Mouse (Mus musculus) midbrain, embryonic 16.5 days (tissue): ENCODE data around the gene Ranbp2. TPM values are rescaled to one million over a fixed set of nuclear protein-coding genes. Genes with fewer than 3 reads are reported as not detected.

Experiments
- ATAC-seq: fragments of 200-750 bp; cut with Nextera tagmentation; 2 replicates; pipeline ENCODE4 v1.8.0; 2017; ENCODE audit warnings: moderate TSS enrichment
- H3K27ac ChIP-seq: fragments of 300-500 bp; sonication (generic); 2 replicates; pipeline ENCODE4 v1.5.1; 2014; ENCODE audit warnings: mild to moderate bottlenecking, low read length, mixed read lengths
- H3K27me3 ChIP-seq: fragments of 300-500 bp; sonication (generic); 2 replicates; pipeline ENCODE4 v1.6.1; 2014; ENCODE audit warnings: low read depth, low read length, mixed read lengths; ENCODE audit not compliant: control insufficient read depth, insufficient read depth
- H3K36me3 ChIP-seq: fragments of 300-500 bp; sonication (generic); 2 replicates; pipeline ENCODE4 v1.6.1; 2014; ENCODE audit warnings: mild to moderate bottlenecking, low read length, moderate library complexity, mixed read lengths; ENCODE audit not compliant: control insufficient read depth, insufficient read depth
- H3K4me1 ChIP-seq: fragments of 300-500 bp; sonication (generic); 2 replicates; pipeline ENCODE4 v1.6.1; 2014; ENCODE audit warnings: mild to moderate bottlenecking, low read length, mixed read lengths; ENCODE audit not compliant: control insufficient read depth, insufficient read depth
- H3K4me2 ChIP-seq: fragments of 300-500 bp; sonication (generic); 2 replicates; pipeline ENCODE4 v1.6.1; 2014; ENCODE audit warnings: mild to moderate bottlenecking, low read length, mixed read lengths
- H3K4me3 ChIP-seq: fragments of 300-500 bp; sonication (generic); 2 replicates; pipeline ENCODE4 v1.5.1; 2014; ENCODE audit warnings: low read depth, mild to moderate bottlenecking, low read length, moderate library complexity, mixed read lengths
- H3K9ac ChIP-seq: fragments of 300-500 bp; sonication (generic); 2 replicates; pipeline ENCODE4 v1.6.1; 2014; ENCODE audit warnings: low read depth, low read length, mixed read lengths
- H3K9me3 ChIP-seq: fragments of 300-500 bp; sonication (generic); replicated peaks from 2 replicates; pipeline ENCODE4 v1.6.1; 2014; ENCODE audit warnings: mild to moderate bottlenecking, low read length, mixed read lengths; ENCODE audit not compliant: control insufficient read depth, poor library complexity, severe bottlenecking
- WGBS: fragments of 180-500 bp; shearing (Covaris S2); extraction: QIAGEN DNeasy Blood & Tissue Kit; methylation state at CpG from one replicate; pipeline ENCODE4 v1.1.7; 2014; 5-methylcytosine and 5-hydroxymethylcytosine counted together
- polyA plus RNA-seq: library from polyadenylated mRNA; unstranded; fragments of >200 nt; fragmentation: Nextera tagmentation; extraction: Ambion mirVana; gene quantifications from 2 replicates; pipeline ENCODE4 v1.2.1, GENCODE M21; 2015

Gene Ranbp2
- 14.2 and 18.6 TPM in 2 replicates for polyA plus RNA-seq

GRCm38 (mm10) chr10:58446384-58447279 lies at the start of gene Ranbp2:
Gene Ranbp2 (plus strand): TSS chr10:58446920.
- peak within 1 kb of the TSS; percentile 98 for H3K4me3 ChIP-seq
- under 1% methylated on average over 59 of the region's 91 CpGs for whole genome bisulfite sequencing
- peak within 1 kb of the TSS; percentile 99 for H3K9ac ChIP-seq
- peak; percentile 98 for ATAC-seq
- H3K36me3 ChIP-seq, result no peaks in the 10 kb centered on the region
- H3K4me2 ChIP-seq, result peak within 1 kb of the TSS; percentile 85
- H3K27ac ChIP-seq, result peak within 1 kb of the TSS; percentile 95
- no peaks in the 10 kb centered on the region for H3K9me3 ChIP-seq
- H3K4me1 ChIP-seq, result peaks cover 12% of the 10 kb centered on the region
- H3K27me3 ChIP-seq, result no peaks in the 10 kb centered on the region

GRCm38 (mm10) chr10:58398941-58399340 lies 47.8 kb upstream of the Ranbp2 start:
- Histone ChIP-seq H3K9me3 (no peaks in the 10 kb centered on the region), H3K27me3 (no peaks in the 10 kb centered on the region), H3K36me3 (no peaks in the 10 kb centered on the region; the same call in 1 of the 2 replicates), H3K4me2 (no peak overlapping the region), H3K9ac (no peak overlapping the region), H3K4me1 (no peaks in the 10 kb centered on the region), H3K27ac (no peak overlapping the region), H3K4me3 (no peak overlapping the region)
- WGBS, result 94% methylated on average over 8 of the region's 8 CpGs
- ATAC-seq, result no peak

- Histone ChIP-seq H3K9me3 (no peaks in the 10 kb centered on the region), H3K4me1 (no peaks in the 10 kb centered on the region), H3K9ac (no peak overlapping the region), H3K4me3 (no peak overlapping the region), H3K36me3 (no peaks in the 10 kb centered on the region; the same call in 1 of the 2 replicates), H3K27ac (no peak overlapping the region), H3K27me3 (no peaks in the 10 kb centered on the region), H3K4me2 (no peak overlapping the region)
- 94% methylated on average over 3 of the region's 3 CpGs for WGBS
- ATAC-seq, result no peak
Observed at GRCm38 (mm10) chr10:58401838-58402237, 44.9 kb upstream of the Ranbp2 start.

- no peak for ATAC-seq
- H3K27me3 ChIP-seq, result no peaks in the 10 kb centered on the region
- no peak overlapping the region for H3K9ac ChIP-seq
- no peaks in the 10 kb centered on the region for H3K4me1 ChIP-seq
- H3K27ac ChIP-seq, result no peak overlapping the region
- no peak overlapping the region for H3K4me2 ChIP-seq
- H3K36me3 ChIP-seq, result peaks cover 5% of the 10 kb centered on the region
- H3K9me3 ChIP-seq, result no peaks in the 10 kb centered on the region
- WGBS, result 94% methylated on average over 6 of the region's 6 CpGs
- no peak overlapping the region for H3K4me3 ChIP-seq
Observed at GRCm38 (mm10) chr10:58404639-58405038, 42.1 kb upstream of the Ranbp2 start.

- Histone ChIP-seq H3K27ac (no peak overlapping the region), H3K4me3 (no peak overlapping the region), H3K9ac (no peak overlapping the region), H3K4me1 (no peaks in the 10 kb centered on the region), H3K4me2 (no peak overlapping the region), H3K27me3 (no peaks in the 10 kb centered on the region), H3K36me3 (peaks cover 10% of the 10 kb centered on the region), H3K9me3 (no peaks in the 10 kb centered on the region)
- no peak for ATAC-seq
- WGBS, result 88% methylated on average over 4 of the region's 4 CpGs
Observed at GRCm38 (mm10) chr10:58405285-58405948, 41.3 kb upstream of the Ranbp2 start.

GRCm38 (mm10) chr10:58405949-58406305 lies 40.8 kb upstream of the Ranbp2 start:
- Histone ChIP-seq H3K4me2 (no peak overlapping the region), H3K27ac (no peak overlapping the region), H3K36me3 (peaks cover 12% of the 10 kb centered on the region), H3K4me1 (no peaks in the 10 kb centered on the region), H3K9ac (no peak overlapping the region), H3K4me3 (no peak overlapping the region), H3K9me3 (no peaks in the 10 kb centered on the region), H3K27me3 (no peaks in the 10 kb centered on the region)
- whole genome bisulfite sequencing, result 96% methylated on average over 2 of the region's 2 CpGs
- no peak for ATAC-seq

- Histone ChIP-seq H3K9me3 (no peaks in the 10 kb centered on the region), H3K4me2 (no peak overlapping the region), H3K4me1 (no peaks in the 10 kb centered on the region), H3K9ac (no peak overlapping the region), H3K36me3 (peaks cover 27% of the 10 kb centered on the region), H3K27me3 (no peaks in the 10 kb centered on the region), H3K4me3 (no peak overlapping the region), H3K27ac (no peak overlapping the region)
- 94% methylated on average over 4 of the region's 4 CpGs for WGBS
- ATAC-seq, result no peak
Observed at GRCm38 (mm10) chr10:58412331-58412730, 34.4 kb upstream of the Ranbp2 start.

GRCm38 (mm10) chr10:58412852-58413251 lies 33.9 kb upstream of the Ranbp2 start:
- Histone ChIP-seq H3K4me2 (no peak overlapping the region), H3K36me3 (peaks cover 26% of the 10 kb centered on the region), H3K27ac (no peak overlapping the region), H3K4me3 (no peak overlapping the region), H3K4me1 (no peaks in the 10 kb centered on the region), H3K27me3 (no peaks in the 10 kb centered on the region), H3K9me3 (no peaks in the 10 kb centered on the region), H3K9ac (no peak overlapping the region)
- no peak for ATAC-seq

- Histone ChIP-seq H3K4me1 (no peaks in the 10 kb centered on the region), H3K36me3 (peaks cover 11% of the 10 kb centered on the region), H3K27me3 (no peaks in the 10 kb centered on the region), H3K9ac (no peak overlapping the region), H3K9me3 (no peaks in the 10 kb centered on the region), H3K27ac (no peak overlapping the region), H3K4me2 (no peak overlapping the region), H3K4me3 (no peak overlapping the region)
- ATAC-seq, result no peak
- WGBS, result 91% methylated on average over 3 of the region's 3 CpGs
Observed at GRCm38 (mm10) chr10:58416702-58417101, 30.0 kb upstream of the Ranbp2 start.
